Mouse (Mus musculus): Measurements from ENCODE around the gene Msh6. TPM values are rescaled to one million over a fixed set of nuclear protein-coding genes. Genes with fewer than 3 reads are reported as not detected.
"Not testable (repeated sequence)": the region's sequence is repeated elsewhere in the genome, so short reads cannot be mapped to it uniquely, and the experiment has no call there.

Gene Msh6
- total and polyA plus RNA-seq, 2 experiments from 2014 or later: 17.6 to 21.9 TPM

DNA sequence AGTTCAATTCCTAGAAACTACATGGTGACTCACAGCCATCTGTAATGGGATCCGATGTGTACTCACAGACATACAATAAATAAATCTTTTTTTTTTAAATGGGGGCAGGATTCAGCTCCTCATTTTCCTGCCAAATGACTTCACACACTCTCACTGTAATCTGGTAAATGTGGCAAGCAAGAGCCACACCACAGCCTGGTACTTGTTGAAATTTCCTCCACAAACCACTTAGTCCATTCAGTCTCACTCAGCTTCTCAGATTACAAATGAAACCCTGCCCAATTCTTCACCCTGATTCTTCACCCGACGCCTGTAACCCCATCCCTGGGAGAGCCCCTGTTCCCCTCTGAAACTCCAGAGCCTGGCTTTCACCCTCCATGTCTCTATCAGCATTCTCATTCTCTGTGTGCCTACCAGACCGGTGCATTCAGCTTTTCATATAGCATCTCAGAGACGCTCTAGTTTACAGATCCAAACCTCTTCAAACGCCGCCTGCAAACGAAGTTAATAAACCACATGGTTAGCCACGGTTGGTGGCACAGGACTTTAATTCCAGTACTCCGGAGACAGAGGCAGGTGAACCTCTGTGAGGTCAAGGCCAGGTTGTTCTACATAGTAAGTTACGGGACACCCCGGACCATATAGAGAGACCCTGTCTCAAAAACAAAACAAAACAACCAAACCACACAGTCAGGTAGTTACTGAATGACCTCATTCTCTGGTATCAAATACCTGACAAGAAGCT lies 17.6 kb upstream of the Msh6 start:
- no peak for TF ChIP-seq CTCF (IDR thresholded peaks at IDR 0.05)
- H3K27me3 ChIP-seq (ENCODE audit: insufficient read depth, low read length): no peaks in the 10 kb centered on the region
- 81% methylated on average over 12 of the region's 12 CpGs for WGBS
- no peaks in the 10 kb centered on the region for H3K4me1 ChIP-seq (ENCODE audit: insufficient read depth, low read length)
- H3K9me3 ChIP-seq (ENCODE audit: low read length): no peaks in the 10 kb centered on the region
- no peak overlapping the region for H3K4me2 ChIP-seq (ENCODE audit: low read depth, low read length, poor library complexity, severe bottlenecking)
- DNase-seq (ENCODE audit: low spot score): no peak
- ATAC-seq (ENCODE audit: low FRiP score): no peak
- H3K9ac ChIP-seq (replicated peaks; ENCODE audit: low read length, poor library complexity, severe bottlenecking): no peak overlapping the region
- H3K4me3 ChIP-seq (ENCODE audit: low read depth, low read length): no peak overlapping the region
- H3K27ac ChIP-seq (ENCODE audit: low read depth, low read length): no peak overlapping the region
- H3K36me3 ChIP-seq (ENCODE audit: insufficient read depth, low read length): no peaks in the 10 kb centered on the region

DNA sequence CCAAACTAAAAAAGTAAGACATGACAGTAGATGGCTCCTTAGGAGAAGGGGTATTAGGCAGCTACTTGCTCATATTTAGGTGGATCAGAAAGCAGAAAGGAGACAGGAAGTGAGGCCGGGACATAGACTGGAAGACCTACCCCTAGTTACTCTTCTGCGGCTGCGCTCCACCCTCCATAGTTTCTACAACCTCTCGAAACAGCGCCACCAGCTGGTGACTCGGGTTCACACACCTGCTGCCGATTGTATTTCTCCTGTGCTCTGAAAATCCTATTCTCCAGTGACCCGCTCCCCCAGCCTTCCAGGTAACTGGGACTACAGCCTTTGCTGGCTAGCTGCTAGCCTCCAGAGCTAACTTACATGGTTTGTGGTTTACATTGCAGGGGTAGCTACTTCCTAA lies 16.6 kb upstream of the Msh6 start:
- no peak overlapping the region for H3K4me3 ChIP-seq (ENCODE audit: low read depth, low read length)
- ATAC-seq (ENCODE audit: low FRiP score) (no peak), DNase-seq (ENCODE audit: low spot score) (no peak)
- no peak overlapping the region for H3K4me2 ChIP-seq (ENCODE audit: low read depth, low read length, poor library complexity, severe bottlenecking)
- no peak; the same call in 1 of the 2 replicates for TF ChIP-seq CTCF (IDR thresholded peaks at IDR 0.05)
- H3K9ac ChIP-seq (replicated peaks; ENCODE audit: low read length, poor library complexity, severe bottlenecking): no peak overlapping the region
- H3K27me3 ChIP-seq (ENCODE audit: insufficient read depth, low read length): no peaks in the 10 kb centered on the region
- H3K36me3 ChIP-seq (ENCODE audit: insufficient read depth, low read length): no peaks in the 10 kb centered on the region
- no peaks in the 10 kb centered on the region for H3K4me1 ChIP-seq (ENCODE audit: insufficient read depth, low read length)
- no peak overlapping the region for H3K27ac ChIP-seq (ENCODE audit: low read depth, low read length)
- 66% methylated on average over 8 of the region's 8 CpGs for WGBS
- no peaks in the 10 kb centered on the region for H3K9me3 ChIP-seq (ENCODE audit: low read length)

DNA sequence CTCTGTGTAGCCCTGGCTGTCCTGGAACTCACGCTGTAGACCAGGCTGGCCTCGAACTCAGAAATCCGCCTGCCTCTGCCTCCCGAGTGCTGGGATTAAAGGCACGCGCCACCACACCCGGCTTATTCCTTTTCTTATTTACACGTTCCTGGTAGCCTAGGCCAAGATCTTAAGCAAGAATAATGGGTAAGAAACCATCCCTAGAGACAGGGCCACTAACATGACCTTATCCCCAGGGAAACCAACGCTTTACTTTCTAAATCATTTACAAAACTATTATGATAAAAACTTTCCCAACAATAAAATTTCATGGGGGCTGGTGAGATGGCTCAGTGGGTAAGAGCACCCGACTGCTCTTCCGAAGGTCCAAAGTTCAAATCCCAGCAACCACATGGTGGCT lies 15.5 kb upstream of the Msh6 start:
- not testable (repeated sequence) for H3K4me3 ChIP-seq (ENCODE audit: low read depth, low read length); H3K36me3 ChIP-seq (ENCODE audit: insufficient read depth, low read length); H3K27me3 ChIP-seq (ENCODE audit: insufficient read depth, low read length); DNase-seq (ENCODE audit: low spot score); H3K9ac ChIP-seq (replicated peaks; ENCODE audit: low read length, poor library complexity, severe bottlenecking); ATAC-seq (ENCODE audit: low FRiP score); H3K9me3 ChIP-seq (ENCODE audit: low read length); H3K4me1 ChIP-seq (ENCODE audit: insufficient read depth, low read length); H3K27ac ChIP-seq (ENCODE audit: low read depth, low read length); H3K4me2 ChIP-seq (ENCODE audit: low read depth, low read length, poor library complexity, severe bottlenecking)
- WGBS: 95% methylated on average over 8 of the region's 11 CpGs

DNA sequence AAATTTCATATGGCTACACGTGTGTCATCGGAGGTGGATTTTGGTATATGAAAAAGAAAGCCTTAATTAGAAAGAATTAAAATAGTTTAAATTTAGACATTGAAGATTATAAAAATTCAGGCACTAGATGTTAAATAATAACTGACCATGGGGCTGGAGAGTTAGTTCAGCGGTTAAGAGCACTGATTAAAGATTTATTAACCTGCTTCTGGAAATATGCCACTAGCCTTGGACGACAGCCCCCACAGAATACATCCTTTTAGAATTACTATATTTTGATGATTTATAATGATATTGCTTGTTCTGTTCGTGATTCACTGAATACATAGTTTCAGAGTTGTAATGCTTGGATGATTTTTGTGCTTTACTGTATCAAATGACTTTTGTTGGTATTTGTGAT lies 14.9 kb upstream of the Msh6 start:
- H3K27ac ChIP-seq (ENCODE audit: low read depth, low read length); H3K27me3 ChIP-seq (ENCODE audit: insufficient read depth, low read length); H3K4me1 ChIP-seq (ENCODE audit: insufficient read depth, low read length); DNase-seq (ENCODE audit: low spot score); H3K4me2 ChIP-seq (ENCODE audit: low read depth, low read length, poor library complexity, severe bottlenecking); ATAC-seq (ENCODE audit: low FRiP score); H3K9me3 ChIP-seq (ENCODE audit: low read length); H3K4me3 ChIP-seq (ENCODE audit: low read depth, low read length); H3K36me3 ChIP-seq (ENCODE audit: insufficient read depth, low read length); H3K9ac ChIP-seq (replicated peaks; ENCODE audit: low read length, poor library complexity, severe bottlenecking): not testable (repeated sequence)
- WGBS: 83% methylated on average over 5 of the region's 5 CpGs

GRCm38 (mm10) chr17:87963081-87964075 lies 11.5 kb upstream of the Msh6 start:
- H3K4me3 ChIP-seq (ENCODE audit: low read depth, low read length): no peak overlapping the region
- no peak for ATAC-seq (ENCODE audit: low FRiP score)
- no peak for TF ChIP-seq CTCF (IDR thresholded peaks at IDR 0.05)
- no peak overlapping the region for H3K9ac ChIP-seq (replicated peaks; ENCODE audit: low read length, poor library complexity, severe bottlenecking)
- H3K27me3 ChIP-seq (ENCODE audit: insufficient read depth, low read length): no peaks in the 10 kb centered on the region
- no peak overlapping the region for H3K27ac ChIP-seq (ENCODE audit: low read depth, low read length)
- H3K9me3 ChIP-seq (ENCODE audit: low read length): no peaks in the 10 kb centered on the region
- no peaks in the 10 kb centered on the region for H3K4me1 ChIP-seq (ENCODE audit: insufficient read depth, low read length)
- H3K36me3 ChIP-seq (ENCODE audit: insufficient read depth, low read length): no peaks in the 10 kb centered on the region
- no peak overlapping the region for H3K4me2 ChIP-seq (ENCODE audit: low read depth, low read length, poor library complexity, severe bottlenecking)
- no peak for DNase-seq (ENCODE audit: low spot score)
- 88% methylated on average over 14 of the region's 14 CpGs for WGBS

GRCm38 (mm10) chr17:87968483-87968926 lies 6.4 kb upstream of the Msh6 start:
- not testable (repeated sequence) for H3K27ac ChIP-seq (ENCODE audit: low read depth, low read length); H3K9me3 ChIP-seq (ENCODE audit: low read length); H3K4me1 ChIP-seq (ENCODE audit: insufficient read depth, low read length); DNase-seq (ENCODE audit: low spot score); H3K4me3 ChIP-seq (ENCODE audit: low read depth, low read length); H3K4me2 ChIP-seq (ENCODE audit: low read depth, low read length, poor library complexity, severe bottlenecking); H3K9ac ChIP-seq (replicated peaks; ENCODE audit: low read length, poor library complexity, severe bottlenecking); H3K27me3 ChIP-seq (ENCODE audit: insufficient read depth, low read length); H3K36me3 ChIP-seq (ENCODE audit: insufficient read depth, low read length)
- TF ChIP-seq CTCF (IDR thresholded peaks at IDR 0.05): peak; percentile 56
- peak; percentile 60; the same call in 1 of the 2 replicates for ATAC-seq (ENCODE audit: low FRiP score)
- WGBS: 41% methylated on average over 6 of the region's 8 CpGs

GRCm38 (mm10) chr17:87971696-87972591 lies 2.9 kb upstream of the Msh6 start:
- H3K9ac ChIP-seq (replicated peaks; ENCODE audit: low read length, poor library complexity, severe bottlenecking); H3K4me2 ChIP-seq (ENCODE audit: low read depth, low read length, poor library complexity, severe bottlenecking); H3K4me3 ChIP-seq (ENCODE audit: low read depth, low read length); H3K27ac ChIP-seq (ENCODE audit: low read depth, low read length); ATAC-seq (ENCODE audit: low FRiP score); DNase-seq (ENCODE audit: low spot score); H3K27me3 ChIP-seq (ENCODE audit: insufficient read depth, low read length); H3K9me3 ChIP-seq (ENCODE audit: low read length); H3K36me3 ChIP-seq (ENCODE audit: insufficient read depth, low read length); H3K4me1 ChIP-seq (ENCODE audit: insufficient read depth, low read length): not testable (repeated sequence)
- WGBS: 90% methylated on average over 15 of the region's 15 CpGs
